Mouse (Mus musculus) NIH3T3 (cell line): ENCODE data around the gene Nckap5l.

ENCODE experiments used
- DNase-seq: peaks from one replicate; pipeline ENCODE4 v3.0.0-alpha.2; 2012; ENCODE audit warnings: low read depth

The Nckap5l gene

GRCm38 (mm10) chr15:99457606-99458401 is at the start of gene Nckap5l:
TSS of gene Nckap5l (minus strand) at chr15:99457748.
- peak; percentile 97 for DNase-seq

- DNase-seq: peak; percentile 92
Measured at GRCm38 (mm10) chr15:99505324-99506095, 48.0 kb upstream of the Nckap5l start.

GRCm38 (mm10) chr15:99503256-99503655 is 45.7 kb upstream of the Nckap5l start:
- DNase-seq: no peak

- DNase-seq: no peak
Measured at GRCm38 (mm10) chr15:99502311-99502831, 44.8 kb upstream of the Nckap5l start.

GRCm38 (mm10) chr15:99501292-99502260 is 44.0 kb upstream of the Nckap5l start:
- no peak for DNase-seq

- no peak for DNase-seq
Measured at GRCm38 (mm10) chr15:99500320-99500719, 42.8 kb upstream of the Nckap5l start.

- no peak for DNase-seq
Measured at GRCm38 (mm10) chr15:99499726-99500125, 42.2 kb upstream of the Nckap5l start.

- peak; percentile 49 for DNase-seq
Measured at GRCm38 (mm10) chr15:99498781-99499180, 41.2 kb upstream of the Nckap5l start.

GRCm38 (mm10) chr15:99498356-99498755 is 40.8 kb upstream of the Nckap5l start:
- no peak for DNase-seq

GRCm38 (mm10) chr15:99497527-99498242 is 40.1 kb upstream of the Nckap5l start:
- peak; percentile 75 for DNase-seq

GRCm38 (mm10) chr15:99497061-99497460 is 39.5 kb upstream of the Nckap5l start:
- DNase-seq: peak; percentile 95

- DNase-seq: no peak
Measured at GRCm38 (mm10) chr15:99484745-99485144, 27.2 kb upstream of the Nckap5l start.

GRCm38 (mm10) chr15:99475814-99476213 is 18.3 kb upstream of the Nckap5l start:
- DNase-seq: no peak

GRCm38 (mm10) chr15:99474576-99474926 is 17.0 kb upstream of the Nckap5l start, which contains the start of gene Bcdin3d:
TSS of gene Bcdin3d (minus strand) at chr15:99474730.
- peak; percentile 93 for DNase-seq

GRCm38 (mm10) chr15:99473801-99474575 is 16.4 kb upstream of the Nckap5l start:
- peak; percentile 90 for DNase-seq

GRCm38 (mm10) chr15:99472972-99473371 is 15.4 kb upstream of the Nckap5l start:
- DNase-seq: no peak

- no peak for DNase-seq
Measured at GRCm38 (mm10) chr15:99471677-99472063, 14.1 kb upstream of the Nckap5l start.

- DNase-seq: peak; percentile 60
Measured at GRCm38 (mm10) chr15:99470971-99471676, 13.6 kb upstream of the Nckap5l start.

- DNase-seq: no peak
Measured at GRCm38 (mm10) chr15:99470224-99470761, 12.7 kb upstream of the Nckap5l start.
